Mouse (Mus musculus): ENCODE data around the gene Emp1. TPM values are rescaled to one million over a fixed set of nuclear protein-coding genes. Genes with fewer than 3 reads are reported as not detected.

Gene Emp1
- total RNA-seq, 1 experiment from 2014 or later = 30.8 TPM

DNA sequence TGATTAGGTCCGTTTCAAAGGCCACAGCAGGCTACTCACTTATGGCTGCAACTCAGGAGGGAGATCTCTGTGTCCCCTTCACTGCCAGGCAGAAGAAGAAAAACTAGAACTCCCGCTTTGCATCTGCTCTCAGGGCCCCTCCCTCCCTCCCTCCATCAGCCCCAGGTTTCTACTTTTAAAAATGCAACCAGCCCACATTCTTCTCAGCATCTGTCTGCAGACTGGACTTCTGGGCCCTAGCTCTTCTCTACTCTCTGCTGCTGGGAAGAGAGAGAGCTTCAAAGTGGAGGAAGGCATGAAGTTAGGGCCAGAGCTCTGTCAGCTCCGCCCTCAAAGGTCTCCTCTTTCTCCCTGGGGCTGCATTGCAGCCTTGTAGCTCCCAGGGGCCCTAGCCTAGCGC, 2.0 kb upstream of the Emp1 start:
- no peak for ATAC-seq (ENCODE audit: extremely low read depth, insufficient number of reproducible peaks, low FRiP score, poor library complexity, severe bottlenecking)

DNA sequence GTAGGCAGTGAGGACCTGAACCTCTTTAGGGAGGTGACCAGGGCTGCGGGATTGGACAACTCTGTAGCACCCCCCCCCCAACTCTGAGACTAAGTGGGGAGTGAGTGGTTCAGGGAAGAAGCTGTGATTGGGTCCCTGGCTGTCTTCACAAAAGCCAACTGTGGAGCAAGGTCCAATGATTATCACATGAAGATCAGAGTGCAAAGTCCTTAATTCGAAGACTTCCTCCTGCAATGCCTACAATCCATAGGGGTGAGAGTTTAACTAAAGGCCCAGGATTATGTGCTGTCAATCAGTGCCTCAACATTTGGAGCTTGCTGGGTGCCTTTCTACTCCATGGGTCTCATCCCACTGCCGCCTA, 267 bp upstream of the Emp1 start:
- ATAC-seq (ENCODE audit: extremely low read depth, insufficient number of reproducible peaks, low FRiP score, poor library complexity, severe bottlenecking) = no peak

DNA sequence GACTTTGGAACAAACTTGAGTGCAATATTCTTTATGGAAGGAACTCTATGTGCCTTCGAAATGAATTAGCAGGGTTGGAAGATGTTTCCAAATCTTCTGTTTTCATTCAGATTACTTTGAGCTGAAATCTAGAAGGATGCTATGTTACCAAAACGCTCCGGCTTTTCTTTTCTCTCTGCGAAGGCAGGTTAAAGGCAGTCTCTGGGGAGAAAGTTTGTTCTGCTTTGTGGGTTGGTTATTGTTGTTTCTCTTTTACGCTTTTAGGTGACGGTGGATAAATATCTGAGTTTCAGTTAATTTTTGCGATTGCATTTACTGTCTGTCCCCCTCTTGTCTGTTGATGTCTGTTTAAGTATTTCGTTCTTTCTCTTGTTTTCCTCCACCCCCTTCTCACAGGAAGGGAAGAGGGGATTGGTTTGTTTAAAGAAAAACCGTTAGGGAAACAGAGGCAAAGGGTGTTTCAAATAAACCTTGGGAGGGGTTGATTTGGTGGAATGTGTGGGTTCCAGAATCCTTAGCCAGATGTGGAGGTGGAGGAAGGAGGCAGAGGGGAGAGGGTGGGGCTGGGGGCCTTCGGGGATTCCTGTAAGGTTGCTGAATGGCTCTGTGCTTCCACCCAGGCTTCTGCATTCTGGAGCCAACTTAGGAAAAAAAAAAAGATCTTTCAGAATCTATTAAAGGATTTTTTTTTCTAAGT, 1.1 kb downstream of the Emp1 start:
- ATAC-seq (ENCODE audit: extremely low read depth, insufficient number of reproducible peaks, low FRiP score, poor library complexity, severe bottlenecking) = no peak

DNA sequence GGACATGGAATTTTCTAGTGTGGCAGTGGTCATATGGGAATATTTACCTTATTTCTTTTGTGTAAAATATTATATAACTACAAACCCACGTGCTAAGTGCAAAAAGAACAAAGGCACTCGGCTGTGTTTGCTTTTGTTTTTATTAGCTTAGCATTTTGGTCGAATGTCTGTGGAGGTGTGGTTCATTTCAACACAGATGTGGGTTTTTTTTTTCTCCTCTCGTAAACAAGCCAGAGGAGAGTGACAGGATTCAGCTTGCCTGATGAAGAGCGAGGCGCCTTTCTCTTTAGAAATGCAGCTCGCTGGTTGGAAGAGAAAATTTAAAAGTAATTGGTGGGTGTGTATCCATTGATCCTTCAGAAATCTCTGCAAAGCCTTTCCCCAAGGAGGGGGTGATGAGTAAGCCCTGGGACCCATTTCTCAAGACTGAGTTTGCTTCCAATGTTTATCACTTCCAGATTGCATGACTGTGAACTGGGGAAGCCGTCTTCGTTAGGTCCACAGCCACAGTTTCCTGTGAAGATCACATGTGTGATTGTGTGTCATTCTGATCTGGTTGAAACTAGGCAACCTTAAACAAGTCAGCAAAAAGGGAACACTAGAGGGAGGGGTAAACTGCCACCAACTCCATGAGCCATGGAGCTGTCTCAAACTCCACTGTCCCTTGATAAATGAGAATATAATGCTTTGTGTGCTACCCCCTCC, 1.8 kb downstream of the Emp1 start:
- ATAC-seq (ENCODE audit: extremely low read depth, insufficient number of reproducible peaks, low FRiP score, poor library complexity, severe bottlenecking) = no peak

DNA sequence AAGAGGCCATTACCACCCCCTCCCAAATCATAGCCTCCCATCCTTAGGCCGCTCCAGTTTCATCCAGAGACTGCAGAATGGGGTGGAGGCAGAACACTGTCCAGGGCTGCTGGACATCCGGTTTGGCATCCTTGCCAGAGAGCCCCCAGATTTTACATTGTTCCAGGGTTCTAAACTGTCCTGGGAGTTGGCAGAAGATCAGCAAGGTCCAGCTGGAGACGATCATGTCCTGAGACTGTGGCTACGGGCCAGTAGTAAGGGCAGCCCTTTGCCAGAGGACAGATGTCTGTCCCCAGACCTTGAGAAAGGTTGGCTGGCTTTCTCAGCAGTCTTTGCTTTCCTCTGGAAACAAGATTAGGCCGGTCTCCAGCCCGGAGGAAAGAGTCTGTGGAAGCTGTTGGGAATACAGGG, 2.6 kb downstream of the Emp1 start:
- ATAC-seq (ENCODE audit: extremely low read depth, insufficient number of reproducible peaks, low FRiP score, poor library complexity, severe bottlenecking) = no peak

DNA sequence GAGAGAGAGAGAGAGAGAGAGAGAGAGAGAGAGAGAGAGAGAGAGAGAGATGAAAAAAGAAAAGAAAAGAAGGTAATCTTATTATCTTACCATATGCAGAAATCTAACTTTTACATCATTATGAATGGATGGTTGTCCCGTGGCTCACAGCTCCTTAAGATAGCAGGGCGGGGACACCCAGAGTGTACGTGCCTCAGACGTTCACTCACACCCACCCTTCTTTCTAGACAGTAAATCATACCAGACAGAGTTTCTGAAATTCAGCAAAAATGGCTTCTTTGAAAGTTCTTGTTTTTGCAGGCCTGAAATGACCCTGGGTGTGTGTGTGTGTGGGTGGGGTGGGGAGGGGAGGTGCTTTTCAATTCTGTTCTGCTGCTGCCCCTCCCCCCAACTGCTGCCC, 3.3 kb downstream of the Emp1 start:
- no peak for ATAC-seq (ENCODE audit: extremely low read depth, insufficient number of reproducible peaks, low FRiP score, poor library complexity, severe bottlenecking)

DNA sequence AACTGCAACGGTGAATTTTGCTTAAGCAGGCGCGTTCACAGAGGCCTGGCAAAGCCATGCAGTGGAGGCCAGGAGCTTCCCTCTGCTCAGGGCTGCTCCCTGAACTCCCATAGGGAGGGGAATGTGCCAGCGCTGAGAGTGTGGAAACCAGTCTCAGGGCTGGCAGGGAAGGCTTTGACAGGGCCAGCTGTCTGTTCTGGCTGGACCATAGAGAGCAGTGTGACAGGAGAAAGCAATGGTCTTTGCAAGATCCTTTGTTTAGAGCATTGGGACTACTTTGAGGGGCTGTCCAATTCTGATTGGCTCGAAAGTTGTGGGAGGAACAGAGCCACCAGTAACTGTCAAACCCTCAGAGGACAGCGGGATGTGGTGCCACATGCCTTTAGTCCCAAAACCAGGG, 5.9 kb downstream of the Emp1 start:
- no peak for ATAC-seq (ENCODE audit: extremely low read depth, insufficient number of reproducible peaks, low FRiP score, poor library complexity, severe bottlenecking)

DNA sequence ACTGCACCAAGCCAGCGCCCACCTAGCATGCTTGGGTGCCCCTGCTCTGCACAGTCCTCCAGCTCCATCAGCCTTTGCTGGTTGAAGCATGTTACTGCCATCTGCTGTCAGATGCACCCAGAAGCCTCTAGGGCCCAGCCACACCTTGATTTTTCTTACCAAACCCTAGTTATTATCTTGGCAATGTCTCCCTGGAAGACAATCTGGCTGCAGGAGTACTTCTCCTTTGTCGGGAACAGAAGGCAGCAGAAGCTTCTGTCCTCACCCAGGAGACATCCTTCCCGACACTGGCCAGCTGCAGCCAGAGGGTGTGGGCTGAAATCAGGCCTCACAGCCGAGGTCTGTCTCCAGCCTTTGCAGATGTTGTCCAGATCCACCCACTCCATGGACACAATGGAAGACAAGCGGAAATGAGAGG, 7.2 kb downstream of the Emp1 start:
- ATAC-seq (ENCODE audit: extremely low read depth, insufficient number of reproducible peaks, low FRiP score, poor library complexity, severe bottlenecking) = no peak

DNA sequence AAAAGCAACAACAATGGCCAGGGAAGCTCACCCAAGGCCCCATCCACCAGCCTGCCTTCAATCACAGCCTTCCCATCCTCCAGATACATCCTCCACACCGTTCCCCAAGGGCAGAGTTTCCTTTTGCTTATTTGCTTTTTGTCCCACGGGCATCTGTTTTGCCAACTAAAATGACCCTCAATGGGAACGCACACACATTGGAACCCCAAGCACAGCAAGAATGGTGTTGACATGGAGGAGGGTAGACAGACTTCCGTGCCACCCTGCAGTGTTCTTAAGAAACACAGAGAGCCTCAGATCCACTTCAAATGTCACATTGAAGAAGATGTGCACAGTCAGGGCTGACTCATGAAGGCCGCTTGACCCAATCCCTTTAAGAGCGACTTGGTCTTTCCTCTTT, 8.6 kb downstream of the Emp1 start:
- no peak for ATAC-seq (ENCODE audit: extremely low read depth, insufficient number of reproducible peaks, low FRiP score, poor library complexity, severe bottlenecking)

DNA sequence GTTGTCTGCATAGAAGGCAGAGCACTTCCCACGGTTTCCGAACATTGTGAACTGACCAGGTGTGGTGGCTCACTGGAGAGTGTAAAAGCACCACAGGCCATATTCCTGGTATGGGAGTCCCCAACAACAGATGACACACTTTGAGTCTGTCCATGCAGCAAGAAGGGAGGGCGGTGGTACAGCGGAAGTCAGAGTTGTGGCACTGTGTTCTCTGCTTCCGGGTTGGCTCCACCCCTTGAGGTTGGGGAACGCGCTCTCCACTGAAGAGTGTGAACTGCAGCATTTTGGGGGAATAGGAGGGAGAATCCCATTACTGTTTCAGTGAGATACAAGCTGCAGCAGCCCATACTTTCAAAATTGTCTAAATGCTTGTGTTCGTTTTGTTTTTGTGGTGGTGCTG, 11.0 kb downstream of the Emp1 start:
- no peak for ATAC-seq (ENCODE audit: extremely low read depth, insufficient number of reproducible peaks, low FRiP score, poor library complexity, severe bottlenecking)

DNA sequence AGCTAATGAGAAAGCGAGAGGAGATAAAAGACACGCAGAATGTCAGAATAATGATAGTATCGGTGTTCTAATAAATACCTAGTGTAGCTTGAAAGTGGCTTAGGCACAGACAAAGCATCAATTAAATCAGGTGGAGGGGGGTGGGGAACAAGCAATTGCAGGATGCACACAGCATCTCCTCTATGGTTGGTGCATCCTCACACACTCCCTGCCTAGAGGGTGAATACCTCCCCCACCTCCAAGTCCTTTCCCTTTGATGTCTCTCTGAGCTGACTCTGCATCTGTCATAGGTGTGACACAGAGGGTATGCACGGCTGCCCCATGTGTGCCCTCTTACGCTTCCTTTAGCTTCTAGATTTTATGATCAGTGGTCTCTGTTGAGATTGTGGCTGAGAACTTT, 13.5 kb downstream of the Emp1 start:
- no peak for ATAC-seq (ENCODE audit: extremely low read depth, insufficient number of reproducible peaks, low FRiP score, poor library complexity, severe bottlenecking)

DNA sequence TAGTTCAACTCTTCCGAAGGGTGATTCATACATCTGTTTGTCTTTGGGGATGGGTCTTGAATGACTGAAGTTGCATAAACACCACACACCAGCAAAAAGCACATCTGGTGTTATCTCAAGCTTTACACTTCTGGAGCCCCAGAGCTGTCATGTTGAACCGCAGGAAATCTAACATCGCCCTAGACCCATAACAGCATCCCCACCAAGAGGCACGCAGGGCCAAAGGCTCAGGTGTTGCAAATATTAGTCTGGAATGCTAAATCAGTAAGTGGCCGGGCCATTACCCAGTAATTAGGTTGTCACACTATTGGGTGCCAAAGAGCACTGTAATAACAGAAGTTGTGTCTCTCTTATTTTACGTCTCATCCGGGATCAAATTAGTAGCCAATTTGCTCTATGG, 13.9 kb downstream of the Emp1 start:
- no peak for ATAC-seq (ENCODE audit: extremely low read depth, insufficient number of reproducible peaks, low FRiP score, poor library complexity, severe bottlenecking)

DNA sequence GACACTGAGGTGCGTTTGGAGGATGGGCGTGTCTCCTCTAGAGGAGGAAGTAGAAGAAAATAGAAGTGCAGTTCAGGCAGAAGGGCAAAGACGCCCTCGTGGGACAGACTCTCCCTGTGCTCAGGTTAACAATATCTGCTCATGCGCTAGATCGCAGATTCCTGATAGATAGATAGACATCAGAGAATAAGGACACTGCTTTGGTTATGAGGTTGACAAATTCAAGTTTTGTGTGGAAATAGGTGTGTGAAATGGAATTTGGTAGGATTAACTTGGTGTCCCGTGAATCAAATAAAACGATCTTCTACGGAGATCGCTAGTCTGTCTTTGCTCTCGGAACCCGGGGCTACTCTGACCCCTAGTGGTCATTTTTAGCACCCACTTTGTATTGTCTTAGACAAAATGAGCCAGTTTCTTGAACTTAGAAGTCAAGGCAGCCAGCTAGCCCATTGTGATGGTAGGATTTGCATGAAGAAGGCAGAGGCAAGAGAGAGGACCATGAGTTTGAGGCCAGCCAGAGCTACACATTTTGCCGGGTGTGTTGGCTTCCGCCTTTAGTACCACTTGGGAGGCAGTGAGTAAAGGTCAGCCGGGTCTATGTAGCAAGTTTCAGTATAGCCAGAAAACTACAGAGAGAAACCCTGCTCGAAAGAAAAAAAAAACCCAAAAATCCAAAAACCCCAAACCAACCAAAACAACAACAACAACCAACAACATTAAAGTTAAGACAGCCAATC, 15.4 kb downstream of the Emp1 start:
- ATAC-seq (ENCODE audit: extremely low read depth, insufficient number of reproducible peaks, low FRiP score, poor library complexity, severe bottlenecking) = no peak

DNA sequence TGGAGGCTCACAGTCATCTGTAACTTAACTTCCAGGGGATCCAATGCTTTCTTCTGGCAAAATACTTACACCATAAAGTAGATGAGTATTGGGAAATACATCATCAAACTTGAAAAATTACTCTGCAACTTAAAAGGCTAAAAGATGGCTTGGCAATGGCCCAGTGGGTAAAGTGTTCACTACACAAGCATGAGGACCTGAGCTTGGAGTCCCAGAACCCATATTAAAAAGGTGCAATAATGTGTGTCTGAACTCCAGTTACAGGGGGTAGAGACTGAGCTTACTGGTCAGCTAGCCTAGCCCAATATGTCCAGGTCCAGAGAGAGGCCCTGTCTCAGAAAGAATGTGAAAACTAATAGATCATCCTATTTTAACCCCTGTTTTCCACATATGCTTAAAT, 21.6 kb downstream of the Emp1 start:
- ATAC-seq (ENCODE audit: extremely low read depth, insufficient number of reproducible peaks, low FRiP score, poor library complexity, severe bottlenecking) = no peak

DNA sequence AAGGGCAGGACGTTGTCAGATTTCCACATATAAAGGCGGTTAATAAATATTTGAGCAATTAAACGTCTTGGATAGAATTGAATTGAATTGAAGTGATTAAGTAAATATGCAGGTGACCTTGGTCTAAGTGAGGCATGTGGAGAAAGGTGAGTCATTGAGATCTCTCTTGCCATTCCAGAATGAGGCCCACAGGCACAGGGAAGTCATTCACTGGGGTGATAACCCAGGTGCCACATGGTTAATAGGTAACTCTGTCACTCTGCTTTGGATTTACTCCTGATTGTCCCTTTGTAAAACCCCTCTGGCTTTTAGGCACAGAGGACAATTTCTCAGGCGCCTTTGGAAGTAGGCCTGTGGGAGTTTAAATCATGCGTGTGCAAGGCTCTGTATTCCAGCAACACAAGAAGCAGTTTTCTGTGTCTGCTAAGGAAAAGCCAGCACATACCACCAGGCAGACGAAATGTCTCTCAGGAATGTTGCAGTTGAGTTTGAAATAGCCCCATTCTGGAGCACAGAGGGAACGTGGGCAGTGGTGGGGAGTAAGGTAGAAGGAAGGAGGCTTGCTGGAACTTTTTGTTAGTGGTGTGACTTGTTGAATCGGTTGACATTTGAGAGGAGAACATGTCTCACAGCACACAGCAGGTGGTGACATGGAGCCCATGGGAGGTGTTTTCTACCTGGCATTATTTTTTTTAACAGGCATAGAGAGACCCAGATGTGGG, 23.6 kb downstream of the Emp1 start:
- ATAC-seq (ENCODE audit: extremely low read depth, insufficient number of reproducible peaks, low FRiP score, poor library complexity, severe bottlenecking) = no peak

DNA sequence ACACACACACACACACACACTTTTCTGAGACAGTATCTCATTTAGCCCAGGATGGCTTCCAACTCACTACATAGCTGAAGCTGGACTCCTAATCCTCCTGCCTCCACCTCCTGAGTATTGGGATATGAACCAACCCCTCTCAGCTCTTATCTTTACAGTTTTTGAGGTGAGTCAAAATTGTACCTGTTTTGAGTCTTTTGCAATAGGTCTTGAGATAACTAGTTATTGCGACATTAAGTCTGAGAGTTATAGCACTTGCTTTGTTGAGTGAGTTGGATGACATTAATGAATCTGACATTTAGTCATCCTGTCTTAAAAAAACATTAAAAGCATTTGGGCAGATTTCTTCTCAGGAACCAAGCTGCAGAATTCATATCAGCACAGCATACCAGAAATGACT, 25.3 kb downstream of the Emp1 start:
- no peak for ATAC-seq (ENCODE audit: extremely low read depth, insufficient number of reproducible peaks, low FRiP score, poor library complexity, severe bottlenecking)

DNA sequence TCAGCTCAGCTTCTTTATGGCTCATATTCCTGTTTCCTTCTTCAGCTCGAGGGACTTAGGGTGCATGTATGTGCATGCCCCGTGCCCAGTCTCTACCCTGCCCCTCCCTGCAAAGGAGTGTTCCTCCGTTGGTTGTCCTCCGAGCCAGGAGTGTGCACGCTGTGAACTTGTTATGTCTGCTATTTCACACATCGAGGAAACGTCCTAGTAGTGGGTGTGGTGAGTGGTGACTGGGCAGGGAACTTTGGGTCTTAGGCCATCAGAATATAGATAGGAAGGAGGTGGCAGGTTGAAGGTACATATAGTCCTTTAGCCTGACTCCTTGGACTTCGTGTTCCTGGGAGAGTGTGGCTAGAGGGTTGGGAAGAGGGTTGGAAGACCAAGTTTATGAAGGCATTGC, 26.4 kb downstream of the Emp1 start:
- ATAC-seq (ENCODE audit: extremely low read depth, insufficient number of reproducible peaks, low FRiP score, poor library complexity, severe bottlenecking) = no peak

DNA sequence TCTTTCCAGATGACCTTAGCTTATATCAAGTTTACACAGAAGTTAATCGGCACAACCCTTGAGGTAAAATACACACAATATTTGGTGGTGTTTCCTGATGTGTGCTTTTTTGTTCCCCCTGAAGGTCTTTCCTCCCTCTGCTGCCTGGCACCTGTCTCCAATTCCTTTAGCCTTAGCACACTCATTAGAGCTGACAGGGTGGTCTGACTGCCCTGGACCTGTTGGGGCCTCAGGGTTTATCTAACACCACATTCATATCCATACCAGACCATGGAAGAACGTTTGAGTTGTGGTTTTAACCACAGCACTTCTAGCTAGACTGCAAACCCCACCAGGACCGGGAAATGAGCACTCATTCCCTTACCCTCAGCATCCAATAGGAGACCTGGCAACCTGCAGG, 28.1 kb downstream of the Emp1 start:
- ATAC-seq (ENCODE audit: extremely low read depth, insufficient number of reproducible peaks, low FRiP score, poor library complexity, severe bottlenecking) = no peak

DNA sequence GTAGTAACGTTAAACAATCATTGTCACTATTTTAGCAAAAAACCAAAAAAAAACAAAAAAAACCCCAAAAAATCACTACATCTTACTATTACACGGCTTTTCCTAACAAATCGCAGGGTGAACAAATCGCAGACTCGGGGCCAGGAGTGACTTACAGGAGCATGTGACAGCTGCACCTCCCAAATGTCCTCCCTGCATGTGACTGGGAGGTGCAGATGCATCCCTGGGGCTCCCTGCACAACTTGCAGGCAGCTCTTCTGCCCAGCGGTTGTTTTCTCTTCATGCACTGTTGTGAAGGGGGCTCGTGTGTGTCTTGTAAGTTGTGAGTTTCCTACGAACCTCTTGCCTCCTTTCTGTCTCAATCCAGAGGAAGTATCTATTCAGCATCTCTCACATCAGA, 33.0 kb downstream of the Emp1 start:
- ATAC-seq (ENCODE audit: extremely low read depth, insufficient number of reproducible peaks, low FRiP score, poor library complexity, severe bottlenecking) = no peak

DNA sequence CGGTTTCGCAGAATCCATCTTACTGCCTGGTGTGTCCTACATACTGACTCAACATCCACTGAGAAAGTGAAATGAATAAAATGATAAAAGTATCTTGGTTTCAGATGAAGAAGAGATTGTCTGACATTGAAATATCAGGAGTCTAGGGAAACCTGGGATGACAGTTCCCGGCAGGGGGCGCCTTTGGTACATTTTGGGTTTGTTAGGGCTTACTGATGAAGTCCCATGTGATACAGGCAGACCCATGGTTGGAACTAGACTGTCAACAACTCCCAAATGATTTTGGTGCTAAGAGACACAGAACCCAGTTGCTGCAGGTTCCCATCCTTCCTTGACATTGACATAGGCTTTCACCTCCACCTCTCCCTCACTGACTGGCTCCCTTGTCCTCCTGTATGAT, 34.7 kb downstream of the Emp1 start:
- ATAC-seq (ENCODE audit: extremely low read depth, insufficient number of reproducible peaks, low FRiP score, poor library complexity, severe bottlenecking) = no peak
